Mouse (Mus musculus) spleen, embryonic (tissue): Measurements from ENCODE around the gene Cyth1.

Experiments used
- CTCF ChIA-PET: fragments of 350-600 bp; sonication (Branson Sonifier 250); formaldehyde crosslinking; loops from one replicate; lab custom pipeline; 2022; lab: Charles Lee

Cyth1 gene

DNA sequence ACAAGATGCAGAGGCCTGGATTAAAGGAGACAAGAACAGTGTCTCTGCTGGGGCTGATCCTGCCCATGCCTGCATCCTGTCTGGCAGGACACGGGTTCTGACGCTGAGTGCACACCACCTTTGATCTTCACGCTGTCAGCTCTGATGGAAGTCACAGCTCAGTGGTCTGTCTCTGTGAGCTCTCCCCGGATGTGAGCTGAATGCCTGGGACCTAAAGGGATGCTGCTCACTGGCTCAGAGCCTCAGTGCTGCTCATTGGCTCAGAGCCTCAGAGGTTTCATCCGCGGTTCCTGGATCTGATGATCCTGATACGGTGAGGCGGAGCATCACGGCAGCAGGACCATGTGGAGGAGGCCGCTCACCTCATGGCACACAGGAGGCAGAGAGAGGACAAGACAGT, 86.1 kb downstream of the Cyth1 start:
- CTCF ChIA-PET = interaction anchor here (1.1 to 1.2 kb wide), 3 partner anchors 9 to 22 kb away, joined by 3 to 5 read pairs (median 3); no protein-coding TSS in a partner anchor

DNA sequence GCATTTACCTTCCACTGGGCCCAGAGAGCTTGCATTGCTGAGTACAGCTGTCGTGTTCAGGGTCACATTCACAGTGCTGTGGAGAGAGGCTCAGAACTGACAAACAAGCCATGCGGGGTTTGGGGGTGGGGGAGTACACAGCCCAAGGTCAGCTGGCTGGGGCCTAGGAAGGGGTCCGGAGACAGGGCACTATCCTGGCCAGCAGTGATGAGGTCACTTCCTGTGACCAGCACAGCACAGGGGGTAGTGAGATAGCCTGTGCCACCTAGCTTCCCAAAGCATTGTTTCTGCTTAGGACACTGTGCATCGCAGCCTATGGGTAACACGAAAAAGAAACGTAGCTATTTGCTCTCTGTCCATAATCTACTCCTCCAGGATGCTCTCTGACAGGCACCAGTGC, 87.2 kb downstream of the Cyth1 start:
- CTCF ChIA-PET = interaction anchor here (1.1 kb wide), 1 partner anchor 23 kb away, joined by 3 read pairs; no protein-coding TSS in a partner anchor

DNA sequence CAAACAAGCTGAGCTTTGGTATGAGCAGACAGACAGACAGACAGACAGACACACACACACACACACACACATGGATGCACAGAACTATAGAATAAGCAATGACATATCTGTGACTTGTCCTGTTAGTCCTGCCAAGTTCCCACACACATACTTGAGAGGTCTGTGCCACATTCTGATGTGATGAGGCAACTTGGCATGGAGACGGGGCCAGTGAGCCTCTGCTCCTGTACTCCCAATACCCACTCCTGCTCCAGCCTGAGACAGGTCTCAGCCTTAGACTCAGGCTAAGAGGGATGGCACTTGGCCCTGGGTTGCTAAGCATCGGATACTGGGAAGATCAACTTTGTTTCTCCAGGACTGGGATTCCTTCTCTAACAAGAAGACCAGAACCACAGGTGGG, 87.6 kb downstream of the Cyth1 start:
- CTCF ChIA-PET = no interaction called here

DNA sequence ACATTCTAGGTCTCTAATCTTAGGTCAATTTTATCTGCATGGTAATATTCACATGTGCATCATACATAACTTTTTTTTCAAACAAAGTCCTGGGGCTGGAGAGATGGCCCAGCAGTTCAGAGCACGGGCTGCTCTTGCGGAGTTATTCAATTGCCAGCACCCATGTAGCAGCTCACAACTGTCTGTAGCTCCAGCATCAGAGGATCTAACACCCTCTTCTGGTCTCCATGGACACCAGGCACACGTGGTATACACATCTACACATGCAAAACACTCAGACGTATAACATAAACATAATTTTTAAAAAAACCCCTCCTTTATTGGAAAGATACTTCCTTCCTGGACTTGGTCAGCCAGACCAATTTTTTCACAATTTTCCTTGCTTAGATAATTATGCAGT, 89.6 kb downstream of the Cyth1 start:
- CTCF ChIA-PET = no interaction called here

DNA sequence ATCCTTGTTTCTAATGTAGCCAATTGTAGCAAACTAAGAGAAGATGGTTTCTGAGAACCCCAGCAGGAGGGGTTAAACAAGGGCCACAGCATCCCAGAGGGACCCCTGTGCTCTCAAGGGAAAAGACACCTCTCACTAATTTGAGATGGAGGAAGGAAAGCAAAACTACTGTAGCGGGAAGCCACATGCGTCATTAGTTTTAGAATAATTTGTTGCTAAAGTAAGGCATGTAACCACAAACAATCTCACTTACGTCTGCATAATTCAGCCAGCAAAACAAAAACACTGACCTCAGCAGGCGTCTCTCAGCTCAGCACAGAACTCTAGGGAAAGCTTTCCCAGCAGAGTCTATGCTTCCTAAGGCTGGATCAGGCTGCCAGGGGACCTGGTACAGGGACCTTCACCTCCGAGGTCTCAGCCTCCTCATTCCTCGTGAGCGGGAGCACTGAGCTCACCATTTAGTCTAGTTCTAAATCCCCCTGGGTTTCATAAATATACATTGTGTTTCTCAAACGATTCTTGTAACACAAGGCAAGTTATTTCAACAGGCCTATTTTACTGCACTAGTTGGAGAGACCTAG, 91.8 kb downstream of the Cyth1 start:
- CTCF ChIA-PET = interaction anchor here (1.3 kb wide), 1 partner anchor 10 kb away, joined by 3 read pairs; no protein-coding TSS in a partner anchor

DNA sequence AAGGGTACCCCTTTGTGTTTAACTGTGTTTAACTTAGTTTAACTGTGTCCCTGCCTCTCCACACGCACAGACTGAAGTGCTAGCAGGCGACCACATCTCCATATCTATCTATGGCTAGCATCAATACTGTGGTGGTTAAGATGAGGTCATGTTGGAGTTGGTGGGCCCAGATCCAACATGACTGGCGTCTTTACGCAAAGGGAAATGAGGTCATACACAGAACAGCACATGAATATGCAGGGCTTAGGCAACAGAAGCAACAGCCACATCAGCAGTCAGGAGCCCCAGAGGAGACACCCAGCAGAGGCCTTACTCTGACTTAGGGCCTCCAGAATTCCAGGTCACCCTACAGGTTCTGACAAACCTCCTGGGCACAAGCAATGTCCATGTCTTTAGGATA, 95.4 kb downstream of the Cyth1 start:
- CTCF ChIA-PET = no interaction called here

DNA sequence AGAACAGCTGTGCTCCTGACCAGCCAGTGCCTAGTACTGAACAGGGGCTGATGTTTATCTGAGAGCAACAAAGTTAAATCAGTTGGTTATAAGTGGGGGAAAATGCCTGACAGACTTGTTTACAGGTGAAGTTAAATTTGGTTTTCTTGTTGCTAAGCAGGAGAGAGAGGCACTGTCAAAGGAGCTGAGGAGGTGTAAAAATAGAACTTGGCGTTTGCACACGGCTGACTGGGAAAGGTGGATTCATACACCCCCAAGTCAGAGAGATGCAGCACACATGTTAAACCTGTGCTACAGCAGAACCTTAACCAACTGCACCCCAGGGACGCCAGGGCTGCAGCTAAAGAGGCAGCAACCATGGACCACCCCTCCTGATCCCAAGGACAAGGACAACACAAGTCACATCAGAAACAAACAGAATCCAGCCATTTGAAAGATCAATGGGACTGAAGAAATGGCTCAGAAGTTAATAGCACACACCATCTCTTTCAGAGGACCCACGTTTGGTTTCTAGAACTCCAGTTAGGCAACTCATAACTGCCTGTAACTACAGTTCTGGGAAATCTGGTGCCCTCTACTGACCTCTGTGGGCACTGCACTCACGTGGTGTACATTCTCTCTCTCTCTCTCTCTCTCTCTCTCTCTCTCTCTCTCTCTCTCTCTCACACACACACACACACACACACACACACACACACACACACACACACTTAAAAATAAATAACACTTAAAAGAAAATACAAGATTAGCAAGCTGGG, 96.8 kb downstream of the Cyth1 start:
- CTCF ChIA-PET = no interaction called here

DNA sequence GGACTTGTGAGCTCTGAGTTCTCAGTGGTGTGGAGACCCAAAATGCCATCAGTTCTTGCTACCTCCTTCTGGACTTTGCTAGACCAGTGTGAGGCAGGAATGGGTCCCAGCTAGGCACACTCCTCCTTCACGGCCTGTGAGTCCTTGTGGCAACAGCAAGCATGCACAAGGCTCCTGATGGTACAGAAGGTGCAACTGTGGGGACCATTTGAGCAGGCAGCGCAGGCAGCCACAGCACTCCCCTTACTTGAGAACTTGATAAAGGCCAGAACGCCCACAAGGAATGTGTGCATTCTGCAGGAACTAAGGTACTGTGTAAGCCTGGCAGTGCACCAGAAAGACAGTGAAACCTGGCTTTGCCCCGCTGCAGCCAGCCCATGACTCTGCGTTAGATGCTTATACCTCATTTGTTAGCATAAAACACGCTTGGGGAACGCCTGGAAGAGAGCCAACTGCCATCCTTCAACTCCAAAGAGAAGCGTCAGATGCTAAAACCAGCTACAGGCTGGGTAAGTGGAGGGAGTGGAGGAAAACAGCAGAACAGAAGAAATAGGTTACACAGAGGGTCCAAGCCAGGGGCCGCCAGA, 98.2 kb downstream of the Cyth1 start:
- CTCF ChIA-PET = interaction anchor here (0.5 kb wide), 1 partner anchor 162 kb away, joined by 9 read pairs; no protein-coding TSS in a partner anchor

DNA sequence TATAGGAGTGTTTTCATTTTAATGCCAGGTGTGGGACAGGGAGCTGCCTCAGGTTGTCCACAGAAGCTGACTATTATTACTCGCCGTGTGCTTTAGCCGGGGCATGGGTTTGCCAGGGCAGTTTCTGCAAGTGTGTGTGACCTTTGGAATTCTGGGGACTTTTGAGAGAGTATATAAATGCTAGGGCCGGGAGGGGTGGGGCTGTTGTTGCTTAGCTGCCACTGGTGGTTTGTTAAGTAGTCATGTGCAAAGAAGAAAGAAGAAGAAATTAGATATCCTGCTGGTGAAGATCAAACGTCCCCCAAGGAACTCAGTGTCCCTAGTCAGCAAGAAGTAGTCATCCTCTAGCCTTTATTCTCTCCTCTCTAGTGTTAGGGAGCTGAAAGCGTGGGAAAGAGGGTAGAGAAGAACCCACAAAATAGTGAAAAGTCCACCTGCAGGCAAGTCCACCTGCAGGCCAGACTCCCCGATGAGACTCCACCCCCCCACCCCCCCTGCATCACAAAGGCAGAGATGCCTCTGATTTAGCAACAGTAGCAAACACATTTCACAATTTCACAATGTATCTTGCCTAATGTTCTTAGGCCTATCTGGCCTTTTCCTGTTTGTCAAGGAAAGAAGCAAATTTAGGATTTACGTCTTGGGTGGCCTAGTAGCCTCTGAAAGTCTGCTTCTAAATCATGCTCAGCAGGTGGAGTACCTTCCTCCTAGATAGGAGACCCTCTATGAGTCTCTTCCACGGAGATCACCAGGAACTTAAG, 100.3 kb downstream of the Cyth1 start:
- CTCF ChIA-PET = interaction anchor here (0.7 to 1.3 kb wide), 3 partner anchors 32 to 72 kb away, joined by 3 to 4 read pairs (median 4); no protein-coding TSS in a partner anchor

DNA sequence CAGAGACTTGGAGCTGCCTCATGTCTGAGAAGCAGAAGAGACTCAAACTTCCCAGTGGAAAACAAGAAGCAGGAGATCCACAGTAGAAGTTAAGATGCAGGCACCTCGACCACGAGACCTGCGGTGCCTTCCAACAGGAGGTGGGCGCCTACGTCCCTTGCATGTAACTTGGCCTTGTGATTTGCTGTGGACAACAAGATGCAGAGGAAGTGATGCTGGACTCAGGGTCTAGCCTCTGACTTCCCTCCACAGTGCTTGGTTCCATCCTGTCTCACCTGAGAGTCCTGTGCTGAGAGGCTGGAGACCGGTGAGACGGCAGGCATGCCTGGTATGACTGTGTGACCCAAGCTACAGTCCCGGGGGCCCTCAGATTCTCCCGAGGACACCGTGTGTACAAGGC, 101.9 kb downstream of the Cyth1 start:
- CTCF ChIA-PET = interaction anchor here (0.8 to 1.1 kb wide), 4 partner anchors 10 to 152 kb away, joined by 3 read pairs; no protein-coding TSS in a partner anchor

DNA sequence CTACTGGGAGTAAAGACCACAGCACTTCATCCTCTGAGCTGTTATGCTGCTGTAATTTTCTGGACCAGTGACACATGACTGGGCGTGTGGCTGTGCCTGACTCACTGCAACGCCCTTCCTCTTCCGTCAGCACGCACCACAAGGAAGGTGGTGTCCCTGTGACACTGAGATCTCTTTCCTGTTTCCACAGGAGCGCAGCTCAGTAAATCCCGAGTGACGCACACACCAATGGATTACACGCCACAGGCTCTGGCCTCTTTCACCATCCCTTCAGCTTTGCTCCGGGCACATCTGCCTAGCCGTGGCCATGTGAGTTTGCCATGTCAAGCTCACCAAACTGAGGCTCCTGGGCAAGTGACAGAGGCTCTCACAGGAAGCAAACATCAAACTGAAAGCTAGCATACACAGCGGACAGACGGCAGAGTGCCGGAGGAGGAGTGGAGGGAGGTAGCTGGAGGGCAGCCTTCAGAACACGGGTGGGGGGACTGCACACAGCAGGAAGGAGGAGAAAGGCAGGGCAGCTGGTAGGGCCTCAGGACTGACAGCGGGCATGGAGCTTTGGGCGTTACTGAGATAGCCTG, 102.5 kb downstream of the Cyth1 start:
- CTCF ChIA-PET = interaction anchor here (0.8 to 1.1 kb wide), 4 partner anchors 10 to 153 kb away, joined by 3 read pairs; no protein-coding TSS in a partner anchor

DNA sequence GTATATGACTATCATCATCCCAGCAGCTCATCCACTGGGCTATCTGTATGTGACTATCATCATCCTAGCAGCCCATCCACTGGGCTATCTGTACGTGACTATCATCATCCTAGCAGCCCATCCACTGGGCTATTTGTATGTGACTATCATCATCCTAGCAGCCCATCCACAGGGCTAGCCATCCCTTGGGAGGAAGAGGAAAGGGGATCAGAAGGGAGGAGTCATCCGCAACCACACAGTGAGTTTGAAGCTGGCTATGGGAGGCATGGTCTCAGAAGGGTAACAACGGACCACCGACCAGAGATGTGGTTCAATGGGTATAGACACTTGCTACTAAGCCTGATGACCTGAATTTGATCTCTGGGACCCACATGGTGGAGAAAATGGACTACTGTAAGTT, 103.3 kb downstream of the Cyth1 start:
- CTCF ChIA-PET = interaction anchor here (0.6 to 0.9 kb wide), 2 partner anchors 33 to 40 kb away, joined by 3 to 4 read pairs; no protein-coding TSS in a partner anchor

DNA sequence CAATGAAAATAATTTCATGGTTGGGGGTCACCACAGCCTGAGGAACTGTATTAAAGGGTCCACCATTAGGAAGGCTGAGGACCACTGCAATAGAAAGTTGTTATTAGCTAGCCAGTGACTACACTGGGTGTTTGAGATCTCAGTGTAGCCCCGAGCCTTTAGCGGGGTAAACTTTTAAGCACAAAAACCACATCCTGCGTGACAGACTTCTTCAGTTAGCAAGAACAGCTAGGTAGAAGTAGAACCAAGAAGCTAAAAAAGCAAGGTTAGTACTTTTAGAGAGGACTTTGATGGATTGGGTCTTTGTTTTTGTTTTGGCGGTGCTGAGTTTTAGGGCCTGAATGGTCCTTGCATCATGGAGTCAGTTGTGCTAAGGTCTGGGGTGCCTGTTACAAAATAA, 104.7 kb downstream of the Cyth1 start:
- CTCF ChIA-PET = interaction anchor here (0.7 kb wide), 1 partner anchor 79 kb away, joined by 3 read pairs; no protein-coding TSS in a partner anchor

DNA sequence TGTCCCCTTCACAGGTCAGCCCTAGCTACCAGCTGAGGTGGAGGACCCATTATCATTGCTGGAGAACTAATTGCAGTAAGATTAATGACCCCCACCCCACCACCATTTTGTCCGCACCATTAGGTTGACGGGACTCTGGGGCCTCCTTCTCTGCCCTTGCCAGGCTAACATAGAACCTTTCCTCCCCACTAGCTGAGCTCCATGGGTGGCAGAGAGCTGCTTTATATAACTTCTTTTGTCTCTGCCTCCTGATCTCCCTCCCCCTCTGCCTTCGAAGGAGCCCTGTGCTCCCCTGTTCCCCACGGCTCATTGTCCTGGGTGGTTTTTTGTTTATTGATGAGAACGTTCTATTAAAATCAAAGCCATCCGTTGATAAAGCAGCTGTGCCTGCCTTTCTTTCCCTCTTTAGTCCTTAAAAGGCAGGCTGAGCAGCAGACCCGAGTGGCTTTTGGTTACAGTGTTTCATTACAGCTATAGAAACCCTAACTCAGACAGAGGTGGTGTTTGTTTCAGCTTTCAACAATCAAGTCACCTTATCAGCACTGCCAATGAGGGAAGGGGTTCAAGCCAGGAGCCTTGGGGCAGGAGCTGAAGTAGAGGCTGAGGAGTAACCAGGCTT, 105.7 kb downstream of the Cyth1 start:
- CTCF ChIA-PET = interaction anchor here (0.8 to 1.0 kb wide), 2 partner anchors 11 to 95 kb away, joined by 3 read pairs; no protein-coding TSS in a partner anchor

DNA sequence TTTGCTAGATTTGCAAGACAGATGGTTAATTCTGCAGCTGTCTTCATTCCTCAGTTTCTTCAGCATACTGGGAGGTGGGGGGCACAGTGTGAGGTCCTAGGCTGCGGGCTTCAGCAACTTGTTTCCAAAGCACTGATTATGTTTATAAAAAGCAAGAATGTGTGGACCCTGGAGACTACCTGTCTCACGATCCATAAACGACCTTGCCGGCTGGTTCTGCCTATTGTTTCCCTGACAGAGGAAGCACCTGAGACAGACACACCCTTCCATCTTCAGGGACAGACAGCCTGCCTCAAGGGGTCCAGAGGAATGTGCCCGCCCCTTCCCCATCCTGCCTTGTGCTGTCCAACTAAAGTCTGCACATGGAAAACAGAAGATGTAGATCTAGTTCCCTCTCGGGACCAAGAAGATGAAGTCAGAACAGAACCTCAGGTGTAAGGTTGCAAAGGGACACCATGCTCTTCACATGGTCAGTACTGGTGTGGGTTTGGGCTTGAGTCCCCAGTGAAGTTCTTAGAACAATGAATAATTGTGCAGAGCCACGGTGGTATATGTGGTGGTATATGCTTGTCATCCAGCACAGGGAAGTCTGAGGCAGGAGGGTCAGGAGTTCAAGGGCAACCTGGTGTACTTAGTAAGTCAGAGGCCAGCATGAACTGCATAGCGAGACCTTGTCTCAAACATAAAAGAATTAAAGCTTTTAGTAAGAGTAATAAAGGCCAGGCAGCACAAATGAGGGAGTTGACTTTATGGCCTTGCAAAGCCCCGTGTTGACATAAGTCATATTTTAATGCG, 107.4 kb downstream of the Cyth1 start:
- CTCF ChIA-PET = interaction anchor here (0.6 kb wide), 1 partner anchor 77 kb away, joined by 4 read pairs; no protein-coding TSS in a partner anchor

DNA sequence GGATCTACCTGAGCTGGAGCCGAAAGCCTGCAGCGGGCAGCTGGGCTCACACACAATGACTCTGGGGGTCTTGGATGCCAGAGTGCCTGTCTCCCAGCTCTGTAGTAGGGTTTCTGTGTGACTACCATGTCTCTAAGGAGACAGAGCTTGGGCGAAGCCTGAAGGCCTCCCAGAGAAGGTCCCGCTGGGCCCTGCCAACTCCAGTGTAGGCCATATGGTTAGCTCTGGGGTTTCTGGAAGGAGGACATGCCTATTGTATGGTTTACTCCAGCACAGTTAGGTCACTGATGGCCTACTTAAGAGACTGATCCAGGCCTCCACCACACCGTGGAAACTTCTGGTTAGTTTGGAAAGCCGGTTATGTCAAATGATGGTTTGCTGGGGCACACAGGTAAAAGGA, 110.0 kb downstream of the Cyth1 start:
- CTCF ChIA-PET = no interaction called here

DNA sequence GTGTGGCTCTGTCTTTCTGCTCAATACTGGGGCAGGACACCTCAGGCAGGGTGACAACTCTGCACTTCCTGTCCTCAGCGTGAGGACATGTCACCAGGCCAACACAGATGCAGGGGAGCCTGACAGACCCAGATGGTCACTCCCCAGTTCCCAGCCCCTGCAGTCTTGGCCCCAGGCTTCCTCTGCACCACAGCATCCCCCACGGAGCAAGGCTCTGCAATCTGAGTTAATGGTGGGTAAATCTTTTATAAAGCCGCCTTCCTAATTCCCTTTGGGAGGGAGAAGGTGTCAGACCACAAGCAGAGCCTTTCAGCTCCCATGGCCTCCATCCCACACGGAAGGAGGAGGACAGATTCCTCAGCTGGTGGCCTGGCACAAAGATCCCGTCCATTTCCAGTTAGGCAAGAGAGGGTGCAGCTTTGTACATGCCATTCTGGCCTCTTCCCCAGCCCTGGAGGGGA, 112.2 kb downstream of the Cyth1 start:
- CTCF ChIA-PET = no interaction called here

DNA sequence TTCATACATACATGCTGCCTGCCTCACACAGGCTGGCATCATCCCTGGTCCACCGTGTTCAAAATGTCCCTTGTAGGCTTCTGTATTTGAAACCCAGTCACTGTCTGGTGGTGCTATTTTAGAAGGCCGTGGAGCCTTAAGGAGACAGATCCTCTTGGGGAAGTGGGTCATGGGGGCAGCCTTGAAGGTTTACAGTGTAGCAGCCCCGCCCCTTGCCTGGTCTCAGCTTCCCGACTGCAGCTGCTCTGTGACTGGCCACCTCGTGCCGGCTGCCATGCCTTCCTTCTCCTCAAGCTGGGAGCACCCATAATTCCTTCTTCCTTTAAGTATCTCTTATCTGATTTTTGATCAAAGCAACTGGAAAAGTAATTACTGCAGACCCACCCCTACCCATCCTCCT, 113.1 kb downstream of the Cyth1 start:
- CTCF ChIA-PET = no interaction called here

DNA sequence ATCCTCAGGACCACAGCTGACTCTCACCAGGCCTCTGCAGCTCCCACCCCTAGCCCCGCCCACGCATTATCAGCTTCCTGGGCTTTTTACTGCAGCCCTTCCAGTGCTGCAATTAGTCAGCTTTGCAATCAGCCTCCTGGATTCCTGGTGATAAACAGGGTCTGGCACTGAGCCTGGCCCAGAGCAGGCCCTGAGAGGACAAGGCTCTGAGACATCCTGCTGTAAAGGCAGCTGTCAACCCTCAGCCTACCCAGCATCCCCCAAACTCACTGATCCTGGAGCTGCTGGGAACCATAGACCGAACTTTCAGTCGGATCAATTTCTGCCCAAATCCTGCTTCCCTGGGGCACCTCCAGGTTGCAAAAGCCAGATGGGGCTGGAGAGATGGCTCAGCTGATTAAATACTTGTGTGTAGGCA, 114.6 kb downstream of the Cyth1 start:
- CTCF ChIA-PET = interaction anchor here (0.6 kb wide), 1 partner anchor 10 kb away, joined by 8 read pairs; no protein-coding TSS in a partner anchor
